Mouse (Mus musculus) ES-E14 (cell line): ENCODE measurements around the gene Pigu. TPM values are rescaled to one million over a fixed set of nuclear protein-coding genes. Genes with fewer than 3 reads are reported as not detected.

ENCODE experiments used
- DNase-seq: peaks from one replicate; pipeline ENCODE4 v3.0.0-alpha.2; 2013; ENCODE audit warnings: low read depth, low spot score
- H3K27ac ChIP-seq: 2 replicates; pipeline ENCODE4 v1.5.1; 2012; ENCODE audit warnings: low read depth, mild to moderate bottlenecking, low read length, moderate library complexity, mixed read lengths; ENCODE audit not compliant: poor library complexity, insufficient read depth, severe bottlenecking
- H3K36me3 ChIP-seq: 2 replicates; pipeline ENCODE4 v1.6.1; 2012; ENCODE audit warnings: mild to moderate bottlenecking, low read length, moderate library complexity, mixed read lengths; ENCODE audit not compliant: control insufficient read depth, poor library complexity, insufficient read depth, severe bottlenecking
- H3K4me1 ChIP-seq, 2 experiments: fragments of 150-350 bp in 1 of 2; sonication (generic) in 1 of 2; 2 replicates each; pipeline ENCODE4 v1.6.1; 2012; ENCODE audit warnings: low read length in 2 of 2, mild to moderate bottlenecking in 1 of 2, mixed read lengths in 1 of 2; ENCODE audit not compliant: control insufficient read depth in 2 of 2, insufficient read depth in 2 of 2, poor library complexity in 1 of 2
- H3K4me3 ChIP-seq, 2 experiments: fragments of 150-350 bp in 1 of 2; sonication (generic) in 1 of 2; 2 replicates each; pipeline ENCODE4 v1.5.1; 2012; ENCODE audit warnings: low read length in 2 of 2, low read depth in 1 of 2, mild to moderate bottlenecking in 1 of 2, mixed read lengths in 1 of 2; ENCODE audit not compliant: insufficient read depth in 1 of 2, poor library complexity in 1 of 2, severe bottlenecking in 1 of 2
- H3K9ac ChIP-seq: 2 replicates; pipeline ENCODE4 v1.6.1; 2012; ENCODE audit warnings: low read depth, mild to moderate bottlenecking, low read length, mixed read lengths; ENCODE audit not compliant: poor library complexity, insufficient read depth, severe bottlenecking
- H3K9me3 ChIP-seq: fragments of 150-350 bp; sonication (generic); 2 replicates; pipeline ENCODE4 v1.6.1; 2012; ENCODE audit warnings: low read depth, mild to moderate bottlenecking, low read length; ENCODE audit not compliant: control insufficient read depth, insufficient read depth
- CHD2 ChIP-seq: IDR thresholded peaks from 2 replicates; pipeline ENCODE4 v1.6.1; 2014; ENCODE audit warnings: mild to moderate bottlenecking, low read depth, low read length, inconsistent platforms
- HCFC1 ChIP-seq: IDR thresholded peaks from 2 replicates; pipeline ENCODE4 v1.6.1; 2012; ENCODE audit warnings: low read length, inconsistent platforms, borderline replicate concordance; ENCODE audit not compliant: insufficient read depth
- MAFK ChIP-seq: IDR thresholded peaks from 2 replicates; pipeline ENCODE4 v1.6.1; 2014; ENCODE audit warnings: mild to moderate bottlenecking, low read depth, low read length, inconsistent platforms; ENCODE audit not compliant: insufficient read depth
- ZC3H11A ChIP-seq: IDR thresholded peaks from 2 replicates; pipeline ENCODE4 v1.6.1; 2012; ENCODE audit warnings: low read depth, mild to moderate bottlenecking, inconsistent platforms, low read length, borderline replicate concordance
- ZNF384 ChIP-seq: IDR thresholded peaks from 2 replicates; pipeline ENCODE4 v1.6.1; 2012; ENCODE audit warnings: low read depth, low read length, inconsistent platforms
- in situ Hi-C, 2 experiments: fragments of 600-800 bp; cut with MboI; formaldehyde crosslinking; loops; one replicate each; pipeline ENCODE4 v1.15.1; 2025; ENCODE audit warnings: low sequenced_read_pairs in 2 of 2, inconsistent platforms in 1 of 2; ENCODE audit not compliant: unreplicated experiment in 2 of 2
- total RNA-seq: library from RNA; depleted of rRNA; stranded (reverse); fragments of 300-350 nt; gene quantifications from 2 replicates; pipeline ENCODE4 v1.2.3, GENCODE M21; 2012; rRNA removed

Gene Pigu
- total RNA-seq, 1 experiment: 26.3 TPM

DNA sequence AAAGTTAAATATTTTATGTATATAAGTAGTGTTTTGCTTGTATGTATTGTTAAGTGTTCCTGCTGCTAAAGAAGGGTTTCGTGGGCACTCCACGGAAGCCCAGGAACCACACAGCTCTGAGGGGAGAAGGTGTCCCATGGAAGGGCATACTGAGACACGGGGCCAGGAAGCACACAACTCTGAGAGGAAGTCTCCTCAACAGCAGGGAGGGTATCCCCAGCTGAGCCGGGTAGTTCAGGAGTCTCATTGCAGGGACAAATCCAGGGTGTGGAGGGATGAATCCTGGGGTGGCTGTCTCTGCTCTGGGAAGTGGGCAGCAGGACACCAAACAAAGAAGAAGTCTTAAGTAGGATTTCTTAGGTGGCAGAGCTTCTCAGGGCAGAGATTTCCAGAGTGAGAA, 120.0 kb downstream of the Pigu start:
- DNase-seq: no peak
- Histone ChIP-seq H3K9me3 (no peaks in the 10 kb centered on the region), H3K36me3 (no peaks in the 10 kb centered on the region), H3K27ac (no peak overlapping the region), H3K4me3 (peak overlapping the region; percentile 87 to 100), H3K9ac (peak overlapping the region; percentile 68), H3K4me1 (peaks cover 2 to 3% of the 10 kb centered on the region in 2 experiments; a peak in 2 of 4 replicates)
- in situ Hi-C loops: no loop called here
- TF ChIP-seq ZNF384: no peak
- TF ChIP-seq ZC3H11A: no peak
- TF ChIP-seq CHD2: no peak
- TF ChIP-seq HCFC1: no peak
- TF ChIP-seq MAFK: no peak

DNA sequence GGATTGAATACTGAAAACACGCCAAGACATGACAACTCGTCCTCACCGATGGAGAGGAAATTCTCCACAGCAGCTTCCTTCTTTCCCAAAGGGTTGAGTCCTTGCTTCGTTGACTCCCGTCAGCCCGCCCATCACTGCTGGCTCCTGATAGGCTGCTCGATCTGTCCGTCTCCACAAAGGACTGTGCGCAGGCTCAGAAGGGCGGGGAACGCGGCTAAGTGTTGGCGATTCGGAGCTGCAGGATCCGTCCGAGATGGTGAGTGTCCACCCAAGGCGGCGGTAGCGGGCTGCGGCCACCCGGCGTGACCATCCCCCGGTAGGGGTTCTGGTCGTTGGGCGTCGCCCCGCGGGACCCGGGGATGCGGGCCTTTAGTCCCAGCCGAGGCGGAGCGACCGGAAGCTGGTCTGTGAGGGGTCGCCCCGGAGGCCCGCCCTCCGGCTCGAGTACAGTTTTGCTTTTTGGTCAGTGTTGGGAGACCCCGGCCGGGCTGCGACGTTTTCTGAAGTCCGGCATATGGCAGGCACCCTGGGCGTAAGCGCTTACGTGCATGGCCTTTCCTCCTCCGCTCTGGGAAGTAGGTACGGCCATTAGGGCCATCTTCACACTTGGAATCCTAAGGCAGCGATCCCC, 120.8 kb downstream of the Pigu start, which contains the start of gene Dynlrb1:
TSS of gene Dynlrb1 (plus strand) at position 172 of the 631 bp plus-strand sequence.
- H3K9me3 ChIP-seq: no peaks in the 10 kb centered on the region
- peak within 1 kb of the TSS; percentile 45 for H3K27ac ChIP-seq
- no peaks in the 10 kb centered on the region for H3K36me3 ChIP-seq
- H3K4me1 ChIP-seq: peaks cover 2 to 3% of the 10 kb centered on the region in 2 experiments; a peak in 2 of 4 replicates
- peak within 1 kb of the TSS; percentile 87 to 100 for H3K4me3 ChIP-seq
- peak within 1 kb of the TSS; percentile 93 for H3K9ac ChIP-seq
- in situ Hi-C loops: no loop called here
- peak; percentile 97 for DNase-seq
- TF ChIP-seq CHD2 (no peak), ZC3H11A (no peak), MAFK (no peak), HCFC1 (no peak), ZNF384 (no peak)

DNA sequence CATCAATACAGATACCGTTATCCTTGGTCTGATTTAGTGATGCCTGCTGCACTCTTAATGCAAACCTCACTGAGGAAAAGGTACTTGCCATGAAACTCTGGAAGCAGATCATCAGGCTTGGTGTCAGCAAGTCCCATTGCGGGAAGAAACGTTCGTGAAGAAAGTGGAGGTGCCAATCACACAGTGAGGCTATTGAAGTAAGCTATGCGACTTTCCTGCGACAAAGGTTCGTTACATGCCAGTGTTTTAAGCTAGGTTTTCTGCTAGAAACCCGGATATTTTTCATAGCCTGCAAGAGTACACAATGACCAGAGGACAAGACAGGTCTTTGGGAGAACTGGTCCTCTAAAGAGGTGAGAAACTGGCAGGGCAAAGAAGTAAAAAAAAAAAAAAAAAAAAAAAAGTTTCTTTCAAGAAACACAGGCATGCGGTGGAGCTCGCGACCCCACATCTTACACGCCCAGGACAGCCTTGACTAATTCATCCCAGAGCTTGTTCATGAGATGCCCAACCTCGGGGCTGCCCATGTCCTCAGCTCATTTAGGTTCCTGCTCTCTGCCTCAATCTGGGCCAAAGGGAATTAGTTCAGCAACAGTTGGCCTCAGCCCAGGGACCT, 121.4 kb downstream of the Pigu start:
- Histone ChIP-seq H3K9me3 (no peaks in the 10 kb centered on the region), H3K4me1 (peaks cover 2 to 3% of the 10 kb centered on the region in 2 experiments; a peak in 2 of 4 replicates), H3K27ac (no peak overlapping the region; the same call in 1 of the 2 replicates), H3K4me3 (peak overlapping the region; percentile 87 to 100), H3K9ac (peak overlapping the region; percentile 67), H3K36me3 (no peaks in the 10 kb centered on the region)
- no peak for TF ChIP-seq MAFK
- TF ChIP-seq ZC3H11A: no peak
- TF ChIP-seq ZNF384: no peak
- no peak for TF ChIP-seq HCFC1
- TF ChIP-seq CHD2: no peak
- in situ Hi-C loops: no loop called here
- no peak for DNase-seq

Other genes starting within 250 kb of the Pigu start
- gene Itch, start 223.9 kb downstream of the Pigu start, total RNA-seq: 35.4 and 38.7 TPM in 2 replicates
- 93.0 and 139 TPM in 2 replicates for gene Dynlrb1, start 120.9 kb downstream of the Pigu start, total RNA-seq
- 32.8 and 38.4 TPM in 2 replicates for gene Map1lc3a, start 81.1 kb downstream of the Pigu start, total RNA-seq
- gene Trp53inp2, start 23.6 kb upstream of the Pigu start, total RNA-seq: 5.2 and 8.7 TPM in 2 replicates
- gene Ncoa6, start 116.5 kb upstream of the Pigu start, total RNA-seq: 9.5 and 10.4 TPM in 2 replicates
- 5.3 and 8.4 TPM in 2 replicates for gene Acss2, start 160.5 kb upstream of the Pigu start, total RNA-seq
- 3.6 and 5.2 TPM in 2 replicates for gene Ggt7, start 160.8 kb upstream of the Pigu start, total RNA-seq
- 17.8 and 27.8 TPM in 2 replicates for gene Gss, start 235.4 kb upstream of the Pigu start, total RNA-seq